Comparison of ENCODE assay signal across 16 mouse cellular contexts in the genomic region with DNA sequence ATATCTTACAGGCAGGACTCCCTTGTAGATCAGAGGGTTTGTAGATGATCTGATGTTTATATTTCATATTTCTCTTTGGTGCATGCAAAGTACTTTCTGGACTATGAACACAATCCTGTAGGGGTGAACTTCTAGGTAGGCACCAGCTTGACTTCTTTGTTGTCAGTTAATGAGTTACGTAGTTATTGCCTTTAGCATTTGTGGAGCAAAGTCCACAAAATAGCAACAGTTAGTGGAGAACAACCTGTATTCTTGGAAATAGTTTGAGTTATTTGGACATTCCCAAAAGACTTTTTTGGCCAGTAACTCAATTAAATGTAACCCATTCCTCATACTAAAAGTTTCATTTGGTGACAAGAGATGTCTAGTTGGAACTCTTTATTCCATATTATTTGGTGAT.
"Had no signal": no experiment of that assay in that cellular context is flagged by ENCODE, and none has a peak within 500 bp of the region (broad histone marks: within the 10 kb centered on the region; RNA-seq: fewer than 3 reads in every experiment).

No protein-coding gene starts in this region.

- H3K27ac ChIP-seq: neural tube, embryonic 13.5 days; neural tube, embryonic 15.5 days; stomach, embryonic 15.5 days; stomach, postnatal 0 days had no signal

- H3K4me3 ChIP-seq: neural tube, embryonic 13.5 days; neural tube, embryonic 15.5 days; stomach, embryonic 15.5 days had no signal

- DNase-seq: retina, postnatal 1 day; right cerebral cortex, adult 18-20 months; right cerebral cortex, postnatal 14 days; right cerebral cortex, postnatal 25 days; right cerebral cortex, postnatal 4 days; spleen, adult 18-20 months; thymus, adult 18-20 months; thymus, adult 2 months; thymus, postnatal 14 days; thymus, postnatal 25 days; thymus, postnatal 36 days; thymus, postnatal 4 days had no signal

- H3K4me1 ChIP-seq: neural tube, embryonic 13.5 days; neural tube, embryonic 15.5 days; stomach, embryonic 15.5 days had no signal

- H3K27me3 ChIP-seq: neural tube, embryonic 13.5 days; neural tube, embryonic 15.5 days; stomach, embryonic 15.5 days had no signal

- H3K9me3 ChIP-seq: neural tube, embryonic 13.5 days; neural tube, embryonic 15.5 days; stomach, embryonic 15.5 days had no signal

- H3K4me2 ChIP-seq: neural tube, embryonic 13.5 days; neural tube, embryonic 15.5 days; stomach, embryonic 15.5 days had no signal

- H3K36me3 ChIP-seq: neural tube, embryonic 13.5 days; neural tube, embryonic 15.5 days; stomach, embryonic 15.5 days had no signal

- H3K9ac ChIP-seq: neural tube, embryonic 13.5 days; neural tube, embryonic 15.5 days; stomach, embryonic 15.5 days had no signal
